19 mouse cellular contexts compared by ENCODE assay signal in genomic region chr6:88055663-88056062, GRCm38 (mm10).
"Had no signal": no experiment of that assay in that cellular context is flagged by ENCODE, and none has a peak within 500 bp of the region (broad histone marks: within the 10 kb centered on the region; RNA-seq: fewer than 3 reads in every experiment).

No protein-coding gene starts in this region.

- H3K36me3 ChIP-seq: midbrain, embryonic 10.5 days; midbrain, embryonic 12.5 days; neural tube, embryonic 13.5 days; neural tube, embryonic 15.5 days had no signal

- H3K27ac ChIP-seq: midbrain, embryonic 10.5 days; midbrain, embryonic 12.5 days; neural tube, embryonic 13.5 days; neural tube, embryonic 15.5 days had no signal

- H3K4me1 ChIP-seq: midbrain, embryonic 10.5 days; midbrain, embryonic 12.5 days; neural tube, embryonic 13.5 days; neural tube, embryonic 15.5 days had no signal

- H3K9me3 ChIP-seq: midbrain, embryonic 10.5 days; midbrain, embryonic 12.5 days; neural tube, embryonic 13.5 days; neural tube, embryonic 15.5 days had no signal

- H3K9ac ChIP-seq: lung, embryonic 14.5 days; midbrain, embryonic 12.5 days; neural tube, embryonic 13.5 days; neural tube, embryonic 15.5 days had no signal

- ATAC-seq: midbrain, embryonic 16.5 days had no signal

- H3K4me3 ChIP-seq: midbrain, embryonic 10.5 days; midbrain, embryonic 12.5 days; myocyte; neural tube, embryonic 13.5 days; neural tube, embryonic 15.5 days had no signal

- H3K4me2 ChIP-seq: lung, embryonic 14.5 days; midbrain, embryonic 12.5 days; neural tube, embryonic 13.5 days; neural tube, embryonic 15.5 days had no signal

- DNase-seq: lung, adult 18-20 months; lung, embryonic 14.5 days; lung, postnatal 10 days; lung, postnatal 4 days; midbrain, embryonic 14.5 days; retina, postnatal 1 day; right cerebral cortex, adult 18-20 months; right cerebral cortex, postnatal 25 days; right cerebral cortex, postnatal 4 days; spleen, adult 18-20 months; thymus, adult 18-20 months; thymus, postnatal 25 days; thymus, postnatal 4 days had no signal
